Mouse (Mus musculus): Measurements from ENCODE around the gene Kif21b.

Gene Kif21b

DNA sequence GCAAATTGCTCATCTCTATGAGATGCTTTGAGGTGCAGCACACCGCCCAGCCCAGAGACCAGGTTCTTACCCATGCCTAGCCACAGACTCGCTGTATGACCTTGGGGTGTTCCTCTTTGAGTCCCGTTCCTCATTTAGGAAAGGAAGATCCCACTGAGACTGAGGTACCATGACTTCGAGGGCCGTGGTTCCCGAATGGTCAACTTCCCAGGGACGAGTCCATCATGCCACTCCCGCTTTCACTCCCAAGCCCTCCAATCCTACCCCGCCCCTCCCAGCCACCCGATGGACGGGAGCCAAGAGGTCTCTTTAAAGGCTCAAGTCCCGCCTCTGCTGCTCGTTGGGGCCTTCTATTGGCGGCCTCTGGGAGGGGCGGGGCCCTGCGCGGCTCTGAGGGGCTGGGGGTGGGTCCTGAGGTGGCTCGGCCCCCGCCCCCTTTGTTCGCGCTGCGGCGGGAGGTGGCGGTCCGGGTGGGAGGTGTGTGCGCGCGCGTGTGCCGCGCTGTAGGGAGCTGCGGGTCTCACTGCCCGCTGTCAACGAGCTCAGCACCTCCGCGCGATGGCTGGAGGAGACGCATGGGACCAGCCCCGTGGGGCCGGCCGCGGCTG, at the start of gene Kif21b:
TSS of gene Kif21b (plus strand) at position 439 of the 608 bp plus-strand sequence.
- DNase-seq (ENCODE audit: low read depth, low spot score): peak; percentile 82

DNA sequence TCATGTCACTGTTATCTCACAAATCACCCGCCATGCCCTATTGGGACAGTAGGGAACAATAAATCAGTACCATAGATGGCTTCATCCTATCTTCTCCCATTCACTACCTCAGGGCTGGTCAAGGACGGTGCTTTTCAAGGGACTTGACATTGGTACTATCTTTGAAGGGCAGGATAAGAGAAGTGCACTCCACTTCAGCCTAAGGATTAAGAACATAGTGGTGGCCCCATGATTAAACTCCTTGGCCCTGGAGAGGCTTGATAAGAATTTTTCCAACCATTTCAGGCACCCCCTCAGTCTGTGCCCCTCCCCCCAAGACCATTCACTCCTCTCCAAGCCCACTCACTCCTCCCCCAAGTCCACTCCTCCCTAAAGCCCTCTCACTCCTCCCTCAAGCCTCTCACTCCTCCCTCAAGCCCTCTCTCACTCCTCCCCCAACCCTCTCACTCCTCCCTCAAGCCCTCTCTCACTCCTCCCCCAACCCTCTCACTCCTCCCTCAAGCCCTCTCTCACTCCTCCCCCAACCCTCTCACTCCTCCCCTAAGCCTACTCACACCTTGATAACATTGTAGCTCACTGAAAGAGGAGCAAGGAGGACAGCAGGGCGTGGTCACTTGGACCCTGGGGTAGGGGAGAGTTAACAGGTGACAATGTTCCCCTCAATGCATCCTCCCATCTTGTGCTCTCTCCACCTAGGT, 45.1 kb upstream of the Kif21b start:
- no peak for DNase-seq (ENCODE audit: low read depth, low spot score)

DNA sequence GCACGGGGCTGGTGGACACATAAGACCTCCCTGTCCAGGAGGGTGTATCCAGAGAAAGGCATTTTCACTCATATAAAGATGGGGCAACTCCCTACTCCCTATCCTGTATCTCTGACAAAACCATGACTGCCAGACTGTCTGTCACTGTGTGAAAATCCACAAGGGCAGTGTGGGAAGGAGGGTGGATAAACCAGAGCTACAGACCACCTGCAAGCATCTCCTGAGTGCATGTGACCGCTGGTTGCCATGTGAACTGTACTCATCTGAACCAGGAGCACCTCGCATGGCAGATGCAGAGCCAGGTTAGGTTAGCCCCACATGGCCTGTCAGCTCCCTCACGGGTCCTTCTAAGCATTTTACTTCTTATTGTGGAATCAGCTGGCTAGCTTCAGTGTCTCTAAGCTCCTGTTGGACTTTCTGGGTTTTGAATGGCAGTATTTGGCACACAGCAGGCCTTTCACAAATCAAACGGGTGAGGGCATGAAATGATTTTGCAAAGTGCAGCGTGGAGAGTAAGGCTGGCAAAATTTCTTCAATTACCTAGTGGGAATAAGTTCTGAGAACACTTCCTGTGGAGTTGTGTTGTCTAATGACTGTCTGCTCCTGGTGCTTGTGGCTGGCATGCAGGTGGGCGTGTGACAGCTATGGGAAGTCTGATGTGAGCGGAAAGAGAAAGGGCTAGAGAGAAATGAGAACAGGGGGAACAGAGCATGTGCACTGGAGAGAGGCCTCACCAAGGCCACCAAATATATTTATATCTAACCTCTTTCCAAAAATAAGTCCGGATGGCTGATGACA, 41.6 kb upstream of the Kif21b start:
- DNase-seq (ENCODE audit: low read depth, low spot score): peak; percentile 29

DNA sequence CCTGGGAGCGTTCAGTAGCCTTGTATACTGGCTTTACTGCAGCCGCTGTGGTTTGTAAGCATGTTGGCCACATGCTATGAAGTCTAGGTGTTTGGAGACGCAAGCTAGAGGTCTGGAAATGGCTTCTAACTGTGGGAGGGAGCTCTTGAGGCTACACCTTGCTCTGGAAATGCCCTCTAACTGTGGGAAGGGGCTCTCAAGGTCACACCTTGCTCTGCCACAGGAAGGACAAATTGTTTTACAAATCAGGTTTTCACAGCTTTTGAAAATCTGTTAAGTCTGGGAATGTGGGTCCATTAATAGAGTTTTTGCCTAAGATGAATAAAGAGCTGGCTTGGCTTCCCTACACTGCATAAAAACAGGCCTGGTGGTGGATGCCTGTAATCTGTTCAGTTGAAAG, 37.5 kb upstream of the Kif21b start:
- DNase-seq (ENCODE audit: low read depth, low spot score): no peak

DNA sequence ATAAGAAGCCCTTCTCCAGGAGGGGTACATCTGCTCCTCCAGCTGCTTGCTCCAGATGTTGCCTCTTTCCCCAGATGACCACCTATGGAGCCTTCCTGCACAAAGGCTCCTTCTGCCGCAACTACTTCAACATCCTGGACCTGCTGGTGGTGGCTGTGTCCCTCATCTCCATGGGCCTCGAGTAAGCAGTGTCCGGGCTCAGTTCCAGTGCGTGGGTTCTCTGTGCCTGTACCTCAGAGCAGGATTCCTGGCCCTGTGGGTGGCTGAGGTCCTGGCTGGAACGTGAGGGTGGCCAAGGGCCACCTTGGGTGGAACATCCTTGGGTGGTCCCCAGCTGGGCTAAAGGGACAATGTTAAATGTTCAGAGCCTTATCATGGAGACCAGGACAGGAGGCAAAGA, 36.4 kb upstream of the Kif21b start:
- no peak for DNase-seq (ENCODE audit: low read depth, low spot score)

DNA sequence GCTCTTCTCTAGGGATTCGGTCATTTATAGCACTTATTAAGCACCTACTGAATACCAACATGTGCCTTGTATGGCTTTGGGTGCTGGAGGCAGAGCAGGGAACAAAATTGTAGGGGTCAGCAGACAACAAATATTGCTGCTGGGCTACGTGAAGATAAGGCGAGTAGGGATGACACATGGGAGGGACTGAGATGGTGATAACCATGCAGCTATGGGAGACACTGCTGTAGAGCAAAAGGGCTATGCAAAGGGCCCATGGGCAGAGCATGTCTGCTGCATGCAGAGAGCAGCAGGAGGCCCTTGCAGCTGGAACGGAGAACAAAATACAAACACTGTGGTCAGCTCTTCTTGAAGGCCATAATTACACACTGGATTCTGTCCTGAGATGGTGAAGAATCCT, 29.1 kb upstream of the Kif21b start:
- DNase-seq (ENCODE audit: low read depth, low spot score): no peak

DNA sequence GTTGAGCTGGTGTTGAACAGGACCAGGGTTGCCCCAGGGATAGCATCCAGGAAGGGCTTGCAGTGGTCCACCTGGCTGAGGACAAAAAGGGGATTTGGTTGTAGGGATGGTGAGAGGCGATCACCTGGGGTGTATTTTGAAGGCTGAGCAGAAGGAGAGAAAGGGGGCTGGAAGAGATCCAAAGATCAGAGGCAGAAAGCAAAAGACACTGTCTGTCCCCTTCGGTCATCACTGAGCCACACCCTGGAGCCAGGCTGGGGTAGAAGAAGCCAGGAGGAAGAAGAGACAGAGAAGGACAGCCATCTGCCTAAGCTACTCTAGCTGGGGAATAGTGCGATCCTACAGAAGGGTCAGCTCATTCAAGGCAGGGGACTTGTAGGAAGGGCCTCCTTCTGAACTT, 28.6 kb upstream of the Kif21b start:
- DNase-seq (ENCODE audit: low read depth, low spot score): no peak

DNA sequence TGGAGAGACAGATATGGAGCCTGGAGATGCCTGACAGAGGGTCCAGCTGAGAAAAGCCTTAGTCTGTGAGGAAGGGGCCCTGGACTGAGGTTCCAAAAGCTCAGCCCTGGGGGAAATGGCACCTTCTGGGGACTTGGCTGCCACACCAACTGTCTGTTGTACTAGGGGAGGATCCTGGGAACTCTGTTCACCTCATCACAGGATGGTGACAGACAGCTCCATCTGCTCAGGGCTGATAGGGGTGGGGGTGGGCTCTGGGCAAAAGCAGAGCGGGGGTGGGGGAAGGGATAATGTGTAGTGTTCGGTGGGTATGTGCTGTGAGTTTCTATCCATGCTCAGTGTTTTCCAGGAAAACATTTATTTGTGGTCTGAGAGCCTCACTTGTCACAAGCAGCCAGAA, 28.2 kb upstream of the Kif21b start:
- no peak for DNase-seq (ENCODE audit: low read depth, low spot score)

DNA sequence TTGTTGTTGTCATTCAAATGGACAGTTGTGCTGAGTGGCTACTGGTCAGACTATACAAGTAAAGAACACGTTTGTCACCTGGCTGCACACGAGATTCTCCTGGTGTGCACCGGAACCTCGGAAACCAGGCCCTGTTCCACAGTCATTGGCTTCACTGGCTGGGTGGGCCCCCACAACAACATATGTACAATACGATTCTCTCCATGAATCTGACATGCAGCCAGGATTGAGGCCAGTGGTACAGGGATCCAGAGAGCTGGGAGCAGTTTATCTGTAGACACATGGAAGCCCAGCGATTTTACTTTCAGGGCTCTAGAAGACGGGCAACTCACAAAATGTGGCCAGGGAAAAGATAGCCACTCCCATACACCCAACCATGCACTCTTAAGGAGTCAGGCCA, 27.5 kb upstream of the Kif21b start:
- DNase-seq (ENCODE audit: low read depth, low spot score): no peak

DNA sequence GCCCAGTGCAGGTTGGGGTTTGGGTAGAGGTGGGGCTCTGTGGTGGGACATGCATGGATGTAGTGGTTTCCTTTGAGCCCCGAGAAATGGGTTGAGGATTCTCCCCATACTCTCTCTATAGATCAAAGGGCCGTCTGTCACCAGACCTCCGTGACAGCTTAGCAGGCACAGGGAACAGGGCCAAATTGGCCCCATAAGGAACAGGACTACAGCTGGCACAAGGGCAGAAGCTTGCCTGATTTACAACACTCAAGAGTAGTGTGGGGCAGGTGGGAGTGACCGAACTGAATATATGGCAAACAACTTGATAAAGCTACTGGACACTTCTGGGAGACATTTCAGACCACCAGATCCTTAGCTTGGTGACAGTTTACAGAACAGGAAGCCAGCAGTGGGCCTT, 26.4 kb upstream of the Kif21b start:
- DNase-seq (ENCODE audit: low read depth, low spot score): peak; percentile 46

DNA sequence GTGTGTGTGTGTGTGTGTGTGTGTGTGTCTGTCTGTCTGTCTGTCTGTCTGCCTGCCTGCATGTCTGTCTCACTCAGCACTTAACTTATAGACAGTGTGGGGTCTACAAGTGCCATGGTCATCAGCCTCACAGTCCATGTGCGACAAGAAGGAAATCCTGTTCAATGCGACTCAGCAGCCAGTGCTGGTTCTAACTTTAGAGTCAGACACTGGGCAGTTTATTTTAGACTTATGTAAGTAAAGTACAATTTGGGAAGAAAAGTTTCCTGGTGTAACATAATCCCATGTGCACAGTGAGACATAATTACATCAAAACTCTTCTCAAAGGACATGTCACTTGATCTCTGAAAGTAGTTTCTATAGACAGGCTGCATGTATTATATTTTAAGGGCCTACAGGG, 21.7 kb upstream of the Kif21b start:
- DNase-seq (ENCODE audit: low read depth, low spot score): no peak

DNA sequence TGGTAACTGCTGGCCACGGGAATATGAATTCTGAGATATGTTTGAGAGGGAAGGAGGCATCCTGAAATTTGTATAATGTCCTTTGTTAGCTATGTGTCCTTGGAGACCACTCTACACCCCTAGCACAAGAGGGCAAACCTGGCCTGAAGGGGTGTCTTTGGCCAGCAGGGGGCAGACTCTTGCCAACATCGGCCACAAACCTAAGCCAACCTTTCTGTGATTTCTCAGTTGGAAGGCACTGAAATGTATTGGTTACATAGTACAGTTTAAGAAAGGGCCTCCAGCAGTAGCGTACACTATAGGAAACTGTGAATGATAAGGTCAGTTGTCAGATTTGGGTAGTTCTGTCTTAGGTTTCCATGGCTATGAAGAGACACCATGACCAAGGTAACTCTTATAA, 15.0 kb upstream of the Kif21b start:
- DNase-seq (ENCODE audit: low read depth, low spot score): no peak

DNA sequence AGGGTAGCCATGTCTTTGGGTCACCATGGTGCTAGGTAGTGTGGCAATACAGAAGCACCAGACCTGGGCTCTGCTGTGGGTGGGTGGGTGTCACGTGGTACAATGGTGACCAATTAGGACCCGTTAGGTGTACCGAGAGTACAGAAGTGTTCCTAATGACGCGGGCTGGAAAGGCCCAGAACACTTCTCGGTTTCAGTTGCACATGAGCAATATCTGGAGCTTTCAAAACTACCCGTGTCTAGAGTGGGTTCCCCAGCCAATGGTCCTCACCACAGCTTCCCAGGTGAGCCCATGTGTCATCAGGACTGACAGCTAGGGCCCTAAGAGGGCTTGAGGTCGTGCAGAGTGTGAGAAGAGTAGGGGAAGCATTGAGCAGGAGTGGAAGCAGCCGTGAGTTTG, 14.1 kb upstream of the Kif21b start:
- DNase-seq (ENCODE audit: low read depth, low spot score): no peak

DNA sequence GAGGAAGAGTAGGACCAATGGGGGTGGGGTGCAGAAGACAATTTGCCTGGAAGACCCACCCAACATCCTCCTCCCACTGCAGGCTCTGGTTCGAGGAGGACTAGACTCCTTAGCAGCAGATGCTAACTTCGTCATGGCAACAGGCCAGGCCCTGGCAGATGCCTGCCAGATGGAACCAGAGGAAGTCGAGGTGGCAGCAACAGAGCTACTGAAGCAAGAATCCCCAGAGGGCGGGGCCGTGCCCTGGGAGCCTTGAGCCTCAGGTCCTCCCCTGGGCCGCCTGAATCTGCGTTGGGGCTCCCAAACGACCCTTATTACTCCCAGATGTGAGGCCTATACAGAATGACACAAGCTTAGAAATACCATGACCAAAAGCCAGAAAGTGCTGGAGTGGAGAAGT, 12.3 kb upstream of the Kif21b start:
- DNase-seq (ENCODE audit: low read depth, low spot score): peak; percentile 84

DNA sequence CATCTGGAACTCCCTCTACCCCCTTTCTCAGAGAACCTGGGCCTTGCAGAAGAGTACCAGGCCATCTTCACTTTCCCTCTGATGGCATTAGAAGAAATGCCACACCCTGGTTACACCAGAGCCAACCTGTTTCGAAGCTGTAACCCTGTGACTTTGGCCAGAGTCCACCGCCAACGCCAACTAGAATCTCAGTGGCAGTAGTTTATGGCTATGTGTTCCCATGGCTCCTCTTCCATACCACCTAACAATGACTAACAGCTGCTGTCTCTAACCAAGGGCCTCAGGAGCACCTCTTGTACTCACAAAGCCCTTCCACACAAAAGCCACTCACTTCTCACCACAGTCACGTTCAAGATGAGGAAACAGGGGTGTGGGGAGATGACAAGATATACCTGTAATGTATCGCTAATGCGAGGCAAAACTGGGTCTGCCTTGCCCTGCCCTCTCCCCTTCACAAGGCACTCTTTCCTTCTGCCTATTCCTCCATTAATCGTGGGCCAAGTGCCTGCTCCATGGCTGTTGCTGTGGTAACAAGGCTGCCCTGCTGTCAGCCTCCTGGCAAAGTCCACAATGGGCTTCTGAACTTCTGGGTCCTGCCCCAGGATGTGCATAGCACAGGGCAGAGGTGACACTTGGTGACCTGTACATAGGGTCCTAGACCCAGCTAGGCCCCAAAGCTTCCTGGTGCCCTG, 11.5 kb upstream of the Kif21b start:
- no peak for DNase-seq (ENCODE audit: low read depth, low spot score)

DNA sequence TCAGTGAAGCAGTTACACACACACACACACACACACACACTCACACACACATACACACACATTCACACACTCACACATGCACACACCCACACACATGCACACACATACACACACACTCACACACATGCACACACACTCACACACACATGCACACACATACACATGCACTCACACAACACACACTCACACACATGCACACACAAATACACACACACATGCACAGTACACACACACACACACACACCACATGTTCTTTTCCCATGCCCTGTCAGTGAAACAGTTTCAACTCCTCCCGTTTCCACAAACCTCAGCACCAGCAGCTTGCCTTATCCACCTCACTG, 11.0 kb upstream of the Kif21b start:
- DNase-seq (ENCODE audit: low read depth, low spot score): no peak

DNA sequence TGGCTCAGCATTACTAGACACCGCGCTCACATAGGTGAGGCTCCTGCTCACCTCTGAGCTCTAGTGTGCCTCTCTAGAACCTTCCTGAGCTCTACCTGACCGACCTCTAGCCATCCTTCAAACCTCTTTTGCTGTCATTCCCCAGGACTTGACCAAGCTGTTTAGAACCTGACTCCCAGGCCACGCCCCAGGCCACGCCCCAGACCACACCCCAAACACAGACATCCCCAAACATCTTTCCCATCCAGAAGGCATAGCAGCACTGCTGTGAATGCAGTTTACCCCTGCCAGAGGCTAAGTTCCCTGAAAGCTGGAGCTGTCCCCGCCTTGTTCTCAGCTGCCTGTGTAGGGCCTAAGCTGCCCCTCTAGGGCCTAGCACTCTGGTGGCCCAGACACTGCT, 10.4 kb upstream of the Kif21b start:
- no peak for DNase-seq (ENCODE audit: low read depth, low spot score)

DNA sequence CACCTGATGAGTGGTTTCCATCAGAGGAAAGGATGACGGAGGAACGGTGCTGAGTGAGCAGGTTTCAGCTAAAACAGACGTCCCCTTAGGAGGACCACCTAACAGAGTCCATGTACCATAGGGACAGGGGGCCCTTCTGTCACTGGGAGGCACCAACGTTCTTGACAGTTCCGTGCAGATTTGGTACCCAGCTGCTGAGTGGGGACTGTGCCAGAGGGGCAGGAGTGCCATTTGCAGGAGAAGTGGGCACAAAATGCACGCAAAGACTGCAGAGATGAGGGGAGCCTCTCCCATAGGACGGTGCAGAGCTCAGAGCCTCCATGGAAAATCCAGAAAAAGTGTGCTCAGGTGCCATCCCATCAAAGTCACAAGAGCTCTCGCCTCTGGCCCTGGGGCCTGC, 9.2 kb upstream of the Kif21b start:
- no peak for DNase-seq (ENCODE audit: low read depth, low spot score)

DNA sequence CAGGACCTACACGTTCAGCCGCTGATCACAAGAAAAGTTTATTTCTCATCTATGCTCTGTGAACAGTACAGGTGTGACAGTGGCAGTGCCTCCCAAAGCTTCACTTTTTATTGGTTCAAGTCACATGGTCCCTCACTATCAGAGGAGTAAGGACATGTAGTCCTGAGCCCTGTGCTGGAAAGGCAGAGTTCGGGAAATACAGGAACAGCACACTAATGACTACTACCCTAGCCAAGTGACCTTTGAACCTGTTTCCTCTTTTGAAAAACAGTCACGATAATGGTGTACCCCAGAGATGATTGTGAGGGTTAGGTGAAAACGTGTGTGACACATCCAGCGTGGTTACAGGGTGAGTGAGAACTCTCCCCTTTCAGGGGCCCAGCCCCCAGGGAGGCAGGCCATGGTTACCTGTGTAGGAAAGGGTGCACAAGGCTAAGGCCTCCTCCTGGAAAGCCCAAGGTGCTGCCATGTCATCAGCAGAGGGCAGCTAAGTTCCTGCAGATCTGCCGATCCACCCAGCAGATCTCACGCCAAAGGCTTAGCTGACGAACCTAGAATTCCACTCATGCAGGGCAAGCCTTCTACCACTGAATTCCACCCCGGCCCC, 4.9 kb upstream of the Kif21b start:
- no peak for DNase-seq (ENCODE audit: low read depth, low spot score)

DNA sequence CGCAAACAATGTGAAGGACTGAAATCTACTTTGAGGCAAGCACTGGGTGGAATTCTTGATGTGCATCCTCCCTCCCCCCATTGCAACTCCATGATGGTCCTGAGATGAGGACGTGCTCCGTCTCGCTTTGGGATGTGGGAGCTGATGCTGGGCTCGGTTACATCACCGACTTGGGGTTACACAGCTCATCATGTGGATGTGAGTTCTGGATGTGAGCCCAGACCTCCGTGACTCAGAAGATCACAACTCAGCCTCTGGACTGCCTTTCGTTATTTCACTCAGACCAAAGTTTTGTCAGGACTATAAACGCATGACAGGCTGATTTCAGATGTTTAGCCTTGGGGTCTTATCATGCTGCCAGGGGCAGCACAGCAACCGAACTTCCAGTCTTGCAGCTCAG, 4.3 kb upstream of the Kif21b start:
- DNase-seq (ENCODE audit: low read depth, low spot score): peak; percentile 81

DNA sequence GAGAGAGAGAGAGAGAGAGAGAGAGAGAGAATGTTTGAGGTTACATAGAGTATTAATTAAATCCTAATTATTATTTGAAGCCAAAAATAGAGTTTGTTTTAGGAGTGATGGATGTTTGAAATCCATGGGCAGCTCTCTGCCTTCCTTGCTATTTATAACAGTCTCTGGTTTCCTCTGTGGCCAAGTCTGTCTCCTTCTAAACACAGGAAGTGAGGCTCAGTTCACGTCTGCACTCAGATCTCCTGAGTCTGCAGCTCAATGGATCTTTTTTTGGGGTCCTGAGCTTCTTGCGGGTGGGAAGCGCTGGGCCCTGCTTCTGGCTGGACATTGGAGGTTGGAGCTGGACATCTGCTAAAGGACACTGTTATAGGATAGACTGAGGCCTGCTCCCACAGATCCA, 3.3 kb upstream of the Kif21b start:
- DNase-seq (ENCODE audit: low read depth, low spot score): no peak

DNA sequence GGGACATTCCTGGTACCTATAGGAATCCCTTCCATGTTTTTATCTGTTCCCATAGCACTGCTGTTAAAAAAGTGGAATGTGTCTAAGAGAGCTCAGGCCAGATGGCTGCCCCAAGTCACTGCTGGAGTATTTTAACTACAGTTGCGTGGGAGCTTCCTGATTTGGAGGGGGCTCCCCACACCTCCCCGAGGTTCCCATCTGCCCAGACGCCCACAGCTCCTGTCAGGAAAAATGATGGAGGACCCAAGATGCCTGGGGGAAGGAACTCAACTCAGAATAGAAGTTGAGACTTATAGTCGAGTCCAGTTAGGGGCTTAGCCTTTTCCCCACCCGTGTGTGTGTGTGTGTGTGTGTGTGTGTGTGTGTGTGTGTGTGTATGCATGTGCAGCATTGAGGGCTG, 2.8 kb upstream of the Kif21b start:
- no peak for DNase-seq (ENCODE audit: low read depth, low spot score)
